Mouse (Mus musculus) liver, embryonic 16.5 days (tissue): ENCODE data around the gene Lmf2. TPM values are rescaled to one million over a fixed set of nuclear protein-coding genes. Genes with fewer than 3 reads are reported as not detected.

Source experiments
- ATAC-seq: fragments of 200-750 bp; cut with Nextera tagmentation; 2 replicates; pipeline ENCODE4 v1.8.0; 2017; ENCODE audit warnings: low read depth, mild to moderate bottlenecking, moderate number of reproducible peaks, moderate library complexity
- H3K27ac ChIP-seq: fragments of 300-500 bp; sonication (generic); 2 replicates; pipeline ENCODE4 v1.5.1; 2014; ENCODE audit warnings: mild to moderate bottlenecking, low read length
- H3K27me3 ChIP-seq: fragments of 300-500 bp; sonication (generic); 2 replicates; pipeline ENCODE4 v1.6.1; 2014; ENCODE audit warnings: low read depth, low read length, mixed read lengths; ENCODE audit not compliant: control insufficient read depth, insufficient read depth
- H3K36me3 ChIP-seq: fragments of 300-500 bp; sonication (generic); 2 replicates; pipeline ENCODE4 v1.6.1; 2014; ENCODE audit warnings: mild to moderate bottlenecking; ENCODE audit not compliant: control insufficient read depth, insufficient read depth
- H3K4me1 ChIP-seq: fragments of 300-500 bp; sonication (generic); 2 replicates; pipeline ENCODE4 v1.6.1; 2014; ENCODE audit warnings: low read depth, low read length, mixed read lengths; ENCODE audit not compliant: control insufficient read depth
- H3K4me2 ChIP-seq: fragments of 300-500 bp; sonication (generic); 2 replicates; pipeline ENCODE4 v1.6.1; 2014; ENCODE audit warnings: low read depth, low read length, mixed read lengths
- H3K4me3 ChIP-seq: fragments of 300-500 bp; sonication (generic); 2 replicates; pipeline ENCODE4 v1.5.1; 2014; ENCODE audit warnings: low read depth, mild to moderate bottlenecking, low read length
- H3K9ac ChIP-seq: fragments of 300-500 bp; sonication (generic); 2 replicates; pipeline ENCODE4 v1.6.1; 2014; ENCODE audit warnings: low read depth, low read length
- H3K9me3 ChIP-seq: fragments of 300-500 bp; sonication (generic); replicated peaks from 2 replicates; pipeline ENCODE4 v1.6.1; 2016; ENCODE audit warnings: low read length; ENCODE audit not compliant: control insufficient read depth
- WGBS: fragments of 180-500 bp; shearing (Covaris S2); extraction: QIAGEN DNeasy Blood & Tissue Kit; methylation state at CpG from one replicate; pipeline ENCODE4 v1.1.7; 2014; ENCODE audit not compliant: insufficient replicate concordance; 5-methylcytosine and 5-hydroxymethylcytosine counted together
- polyA plus RNA-seq: library from polyadenylated mRNA; unstranded; fragments of >200 nt; fragmentation: Nextera tagmentation; extraction: Ambion mirVana; gene quantifications from 2 replicates; pipeline ENCODE4 v1.2.1, GENCODE M21; 2015

Gene Lmf2
- polyA plus RNA-seq, 1 experiment from 2014 or later = 34.4 TPM

DNA sequence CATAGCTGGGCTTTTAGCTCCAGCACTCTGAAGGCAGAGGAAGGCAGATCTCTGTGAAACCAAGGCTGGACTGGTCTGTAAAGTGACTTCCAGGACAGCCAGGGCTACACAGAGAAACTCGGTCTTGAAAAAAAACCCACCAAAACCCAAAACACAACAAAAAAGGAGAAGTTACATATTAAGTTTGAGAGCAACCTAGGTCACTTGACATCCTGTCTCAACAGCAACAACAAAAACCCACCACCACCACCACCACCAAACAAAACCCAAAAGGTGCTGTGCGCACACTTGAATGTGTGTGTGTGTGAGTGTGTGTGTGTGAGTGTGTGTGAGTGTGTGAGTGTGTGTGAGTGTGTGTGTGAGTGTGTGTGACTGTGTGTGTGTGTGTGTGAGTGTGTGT lies 15.8 kb downstream of the Lmf2 start:
- Histone ChIP-seq H3K4me2 (no peak overlapping the region), H3K27me3 (no peaks in the 10 kb centered on the region), H3K9ac (no peak overlapping the region), H3K4me1 (no peaks in the 10 kb centered on the region), H3K36me3 (no peaks in the 10 kb centered on the region), H3K27ac (no peak overlapping the region), H3K9me3 (no peaks in the 10 kb centered on the region), H3K4me3 (no peak overlapping the region)
- ATAC-seq = no peak
- WGBS = 34% methylated on average over 2 of the region's 2 CpGs

DNA sequence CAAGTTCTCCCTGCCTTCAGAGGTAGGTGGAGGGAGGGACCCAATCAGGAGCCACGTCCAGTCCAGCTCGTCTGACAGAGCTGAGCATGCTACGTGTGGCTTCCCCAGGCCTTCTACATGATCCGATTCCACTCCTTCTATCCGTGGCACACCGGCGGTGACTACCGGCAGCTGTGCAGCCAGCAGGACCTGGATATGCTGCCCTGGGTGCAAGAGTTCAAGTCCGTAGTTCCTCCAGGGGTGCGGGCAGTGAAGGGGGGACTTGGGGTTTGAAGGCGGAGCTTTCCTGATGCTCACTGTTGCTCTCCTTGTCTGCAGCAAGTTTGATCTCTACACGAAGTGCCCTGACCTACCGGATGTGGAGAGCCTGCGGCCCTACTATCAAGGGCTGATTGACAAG lies 19.0 kb downstream of the Lmf2 start:
- Histone ChIP-seq H3K27me3 (no peaks in the 10 kb centered on the region), H3K4me3 (no peak overlapping the region), H3K4me2 (no peak overlapping the region), H3K9ac (no peak overlapping the region), H3K4me1 (no peaks in the 10 kb centered on the region), H3K36me3 (no peaks in the 10 kb centered on the region), H3K27ac (no peak overlapping the region), H3K9me3 (no peaks in the 10 kb centered on the region)
- 81% methylated on average over 14 of the region's 14 CpGs for WGBS
- ATAC-seq = no peak

DNA sequence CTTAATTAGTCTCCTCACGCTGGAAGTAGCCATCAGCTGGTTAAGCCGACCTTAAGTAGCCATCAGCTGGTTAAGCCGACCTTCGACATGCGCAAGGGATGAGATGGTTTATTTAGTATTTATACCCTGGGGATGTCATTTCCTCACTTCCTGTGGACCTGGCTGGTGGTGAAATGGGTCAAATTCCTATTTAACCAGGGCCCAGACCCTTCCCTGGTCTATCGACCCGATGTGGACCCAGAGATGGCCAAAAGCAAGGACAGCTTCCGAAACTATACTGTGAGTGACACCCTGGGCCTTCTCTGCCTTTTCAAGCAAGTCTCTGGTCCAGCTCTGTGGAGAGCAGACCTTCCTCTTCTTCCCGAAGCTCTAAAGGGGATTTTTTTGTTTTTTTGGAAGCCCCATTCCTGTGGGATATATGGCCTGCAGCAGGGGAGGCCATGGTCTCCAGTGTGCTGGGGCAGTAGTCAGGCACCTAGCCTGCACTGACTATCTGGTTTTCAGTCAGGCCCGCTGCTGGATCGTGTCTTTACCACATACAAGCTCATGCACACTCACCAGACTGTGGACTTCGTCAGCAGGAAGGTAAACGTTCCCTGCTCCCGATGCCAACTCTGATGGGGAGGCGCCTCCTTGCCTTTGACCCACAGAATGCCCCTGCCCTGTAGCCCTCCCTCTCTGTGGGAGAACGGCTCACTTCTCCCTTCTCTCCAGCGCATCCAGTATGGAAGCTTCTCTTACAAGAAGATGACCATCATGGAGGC lies 20.5 kb downstream of the Lmf2 start:
- Histone ChIP-seq H3K27ac (no peak overlapping the region), H3K4me1 (no peaks in the 10 kb centered on the region), H3K36me3 (no peaks in the 10 kb centered on the region), H3K27me3 (no peaks in the 10 kb centered on the region), H3K9ac (no peak overlapping the region), H3K9me3 (no peaks in the 10 kb centered on the region), H3K4me2 (no peak overlapping the region), H3K4me3 (no peak overlapping the region)
- WGBS = 68% methylated on average over 17 of the region's 17 CpGs
- no peak; the same call in 1 of the 2 replicates for ATAC-seq

DNA sequence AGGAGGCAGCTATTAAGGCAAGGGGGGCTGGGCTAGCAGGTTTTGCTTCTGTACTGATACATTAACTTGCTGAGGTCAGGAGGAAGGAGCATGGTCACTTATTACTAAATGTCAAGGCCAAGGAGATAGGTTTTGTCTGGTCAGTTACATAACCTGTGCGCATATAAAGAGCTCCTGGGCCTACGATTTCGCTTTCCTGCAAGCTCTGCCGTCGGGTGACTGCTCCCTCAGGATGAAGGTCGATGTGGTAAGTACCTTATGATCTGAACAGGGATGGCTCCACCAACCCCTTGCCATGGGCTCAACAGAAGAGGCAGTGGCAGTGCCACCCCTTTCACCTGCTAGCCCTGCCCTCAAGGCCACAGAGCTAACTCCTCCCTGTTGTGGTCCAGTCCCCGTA lies 21.2 kb downstream of the Lmf2 start, which contains the start of gene Miox:
Gene Miox (plus strand): TSS at position 128 of the 400 bp plus-strand sequence.
- Histone ChIP-seq H3K4me2 (no peak within 1 kb of the TSS), H3K4me1 (no peaks in the 10 kb centered on the region), H3K9ac (no peak within 1 kb of the TSS), H3K36me3 (no peaks in the 10 kb centered on the region), H3K27ac (no peak within 1 kb of the TSS), H3K9me3 (no peaks in the 10 kb centered on the region), H3K4me3 (no peak within 1 kb of the TSS), H3K27me3 (no peaks in the 10 kb centered on the region)
- WGBS = 64% methylated on average over 7 of the region's 7 CpGs
- ATAC-seq = no peak

DNA sequence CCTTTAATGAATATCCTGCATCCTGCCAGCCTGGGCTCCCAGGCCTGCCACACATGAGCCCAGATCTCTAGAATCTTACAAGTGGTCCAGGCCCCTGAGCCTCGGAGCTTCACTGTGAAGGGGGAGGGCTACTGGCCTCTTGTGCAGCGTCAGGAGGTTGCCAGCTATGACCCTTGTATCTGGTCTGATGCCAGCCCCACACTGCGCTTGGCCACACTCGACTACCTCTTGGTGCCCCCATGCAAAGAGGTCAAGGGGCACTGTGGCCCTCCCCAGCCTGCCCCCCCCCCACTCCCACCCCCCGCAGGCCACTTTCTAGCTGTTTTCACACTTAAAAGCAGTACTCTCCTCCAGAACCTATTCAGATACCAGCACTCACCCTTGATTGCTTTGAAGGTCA lies 29.0 kb downstream of the Lmf2 start:
- Histone ChIP-seq H3K4me1 (peaks cover 7% of the 10 kb centered on the region), H3K4me3 (no peak overlapping the region), H3K36me3 (no peaks in the 10 kb centered on the region), H3K9ac (no peak overlapping the region), H3K27me3 (peaks cover 17% of the 10 kb centered on the region), H3K9me3 (no peaks in the 10 kb centered on the region), H3K27ac (no peak overlapping the region), H3K4me2 (no peak overlapping the region)
- ATAC-seq = no peak
- 75% methylated on average over 5 of the region's 5 CpGs for WGBS

DNA sequence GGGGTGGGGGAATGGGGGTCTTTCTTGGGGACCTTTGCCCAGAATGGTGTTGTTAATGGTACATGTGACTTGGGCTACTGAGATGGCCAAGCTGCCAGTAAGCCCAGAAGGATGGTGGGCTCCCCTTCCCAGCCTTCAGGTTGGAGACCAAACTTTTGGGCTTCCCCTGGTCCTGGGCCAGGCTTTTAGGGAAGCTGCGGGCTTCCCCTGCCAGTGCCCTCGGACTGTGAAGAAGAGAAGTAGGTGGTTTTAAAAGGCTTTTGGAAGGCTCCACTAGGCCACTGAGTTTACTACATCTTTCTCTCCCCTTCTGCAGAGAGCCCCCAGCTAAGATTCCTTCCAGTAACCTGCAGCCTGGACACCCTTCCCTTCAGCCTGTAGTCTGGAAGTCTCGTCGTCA lies 31.8 kb downstream of the Lmf2 start:
- Histone ChIP-seq H3K27ac (no peak overlapping the region), H3K4me2 (peak overlapping the region; percentile 57), H3K36me3 (no peaks in the 10 kb centered on the region), H3K4me3 (peak overlapping the region; percentile 51), H3K9ac (no peak overlapping the region), H3K27me3 (peaks cover 17% of the 10 kb centered on the region), H3K4me1 (peaks cover 15% of the 10 kb centered on the region), H3K9me3 (no peaks in the 10 kb centered on the region)
- 63% methylated on average over 4 of the region's 4 CpGs for WGBS
- no peak for ATAC-seq

DNA sequence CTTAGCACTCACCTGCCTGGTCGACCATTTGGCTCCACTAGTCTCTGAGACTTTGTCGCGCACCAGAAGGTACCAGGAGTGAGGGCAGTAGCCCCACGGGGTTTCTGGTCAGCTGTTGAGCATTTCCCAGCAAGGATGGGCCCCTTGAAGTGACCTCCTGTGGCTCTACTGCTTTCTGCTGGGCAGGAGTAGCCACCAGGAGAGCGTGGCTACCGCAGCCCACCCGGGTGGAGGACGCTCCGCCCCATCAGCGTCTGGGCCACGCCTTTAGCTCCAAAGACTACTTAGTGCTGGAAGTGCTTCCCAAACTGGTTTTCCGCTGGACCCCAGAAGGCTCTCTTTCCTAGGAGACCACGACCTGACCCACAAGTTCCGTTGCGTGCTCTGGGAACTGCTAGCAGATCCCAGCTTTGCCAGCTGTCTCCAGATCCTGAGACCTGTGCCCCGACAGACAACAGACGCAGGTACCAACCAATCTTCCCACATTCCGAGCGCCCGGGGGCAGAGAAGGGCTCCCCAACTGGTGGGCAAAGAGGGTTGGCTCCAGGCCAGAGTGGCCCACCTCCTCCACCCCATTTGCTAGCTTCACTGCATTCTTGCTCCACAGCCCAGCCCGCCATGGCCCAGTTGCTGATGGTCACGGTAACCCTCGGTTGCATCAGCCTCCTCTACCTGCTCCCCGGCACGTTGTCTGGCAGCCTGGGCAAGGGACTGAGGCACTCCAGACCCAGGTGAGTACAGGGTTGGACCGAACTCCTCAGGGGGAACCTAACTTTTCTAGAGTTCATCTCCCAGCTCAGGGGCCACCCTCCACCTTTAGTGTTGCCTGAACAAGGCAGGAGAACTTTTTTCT lies 32.6 kb downstream of the Lmf2 start, which contains the start of gene Adm2:
Gene Adm2 (plus strand): TSS at position 51 of the 853 bp plus-strand sequence.
- peaks cover 15% of the 10 kb centered on the region for H3K4me1 ChIP-seq
- H3K9me3 ChIP-seq = no peaks in the 10 kb centered on the region
- H3K27me3 ChIP-seq = peaks cover 17% of the 10 kb centered on the region
- H3K4me3 ChIP-seq = peak within 1 kb of the TSS; percentile 51
- no peak within 1 kb of the TSS for H3K27ac ChIP-seq
- WGBS = 12% methylated on average over 26 of the region's 26 CpGs
- H3K4me2 ChIP-seq = peak within 1 kb of the TSS; percentile 57
- no peaks in the 10 kb centered on the region for H3K36me3 ChIP-seq
- peak; percentile 64 for ATAC-seq
- H3K9ac ChIP-seq = peak within 1 kb of the TSS; percentile 42

DNA sequence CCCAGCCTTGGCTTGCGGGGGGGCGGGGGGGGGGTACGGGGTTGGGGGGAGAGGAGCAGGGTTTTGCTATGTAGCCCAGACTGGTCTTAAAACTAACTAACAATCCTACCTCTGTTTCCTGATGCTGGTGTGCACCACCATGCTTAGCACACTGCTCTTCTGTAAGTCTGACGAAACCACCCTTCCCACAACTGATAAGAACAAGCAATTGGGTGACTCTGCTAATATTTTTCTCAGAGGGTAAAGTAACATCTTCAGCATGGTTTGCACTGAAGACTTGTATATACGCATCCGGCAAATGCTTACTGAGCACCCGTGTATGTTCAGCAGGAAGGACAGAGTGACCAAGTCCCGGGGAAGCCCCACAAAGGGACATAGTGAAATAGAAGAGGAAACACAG lies 34.2 kb downstream of the Lmf2 start:
- Histone ChIP-seq H3K27ac (no peak overlapping the region), H3K9ac (no peak overlapping the region), H3K4me2 (no peak overlapping the region), H3K27me3 (peaks cover 17% of the 10 kb centered on the region), H3K4me3 (no peak overlapping the region), H3K9me3 (no peaks in the 10 kb centered on the region), H3K36me3 (no peaks in the 10 kb centered on the region), H3K4me1 (peaks cover 15% of the 10 kb centered on the region)
- 18% methylated on average over 8 of the region's 8 CpGs for WGBS
- peak; percentile 22; the same call in 1 of the 2 replicates for ATAC-seq

DNA sequence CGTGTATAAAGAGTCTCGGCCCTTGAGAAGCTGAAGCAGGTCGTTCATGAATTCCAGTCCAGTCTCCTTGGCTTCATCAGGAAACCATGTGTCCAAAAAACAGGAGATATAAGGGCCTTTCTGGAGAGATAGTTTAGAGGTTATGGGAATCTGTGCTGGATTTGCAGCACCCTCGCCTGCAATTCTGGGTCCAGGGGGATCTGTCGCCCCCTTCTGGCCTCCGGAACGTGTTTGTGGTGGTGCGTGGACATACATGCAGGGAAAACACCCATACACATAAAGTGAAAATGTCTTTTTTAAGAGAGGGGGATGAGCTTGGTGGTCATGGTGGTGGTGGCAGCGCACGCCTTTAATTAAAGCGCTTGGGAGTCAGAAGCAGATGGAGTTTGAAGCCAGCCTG lies 39.3 kb downstream of the Lmf2 start:
- 77% methylated on average over 11 of the region's 11 CpGs for WGBS
- peaks cover 36% of the 10 kb centered on the region for H3K4me1 ChIP-seq
- no peak overlapping the region for H3K27ac ChIP-seq
- H3K4me2 ChIP-seq = no peak overlapping the region
- H3K4me3 ChIP-seq = no peak overlapping the region
- H3K36me3 ChIP-seq = no peaks in the 10 kb centered on the region
- no peaks in the 10 kb centered on the region for H3K27me3 ChIP-seq
- no peak overlapping the region for H3K9ac ChIP-seq
- ATAC-seq = no peak
- no peaks in the 10 kb centered on the region for H3K9me3 ChIP-seq
